ENCODE assay signal across 22 mouse cellular contexts in genomic region chr15:94544844-94545243, GRCm38 (mm10). TPM values are rescaled to one million over a fixed set of nuclear protein-coding genes. Genes with fewer than 3 reads are reported as not detected.
DNase-seq lines count a peak whose midpoint lies in the region; ATAC-seq and TF ChIP-seq lines count a peak whose summit lies in the region.
"Had no signal": no experiment of that assay in that cellular context is flagged by ENCODE, and none has a peak within 500 bp of the region (broad histone marks: within the 10 kb centered on the region; RNA-seq: fewer than 3 reads in every experiment).

No protein-coding gene starts in this region.

- ATAC-seq in liver, embryonic 15.5 days (ENCODE audit: insufficient read depth): no peak
- 0 out of 2 replicates have a peak, but pooled peaks have one; percentile 13 for ATAC-seq in monocyte, adult 5-6 weeks (replicated peaks; ENCODE audit: insufficient number of reproducible peaks, low FRiP score, low TSS enrichment, poor library complexity, severe bottlenecking)
- no peak for ATAC-seq in forebrain, embryonic 11.5 days (replicated peaks; ENCODE audit: low FRiP score)
- ATAC-seq: forebrain, embryonic 16.5 days; lung, postnatal 0 days; Patski had no signal

- peak overlapping the region; percentile 89 for H3K4me2 ChIP-seq in liver, embryonic 15.5 days
- H3K4me2 ChIP-seq in forebrain, embryonic 11.5 days (ENCODE audit: low read depth, low read length, severe bottlenecking): no peak overlapping the region

- 0 out of 2 replicates have a peak, but pooled peaks cover 6% of the 10 kb centered on the region for H3K36me3 ChIP-seq in liver, embryonic 15.5 days (replicated peaks)
- no peaks in the 10 kb centered on the region for H3K36me3 ChIP-seq in forebrain, embryonic 11.5 days (ENCODE audit: control insufficient read depth, insufficient read depth, low read length)
- H3K36me3 ChIP-seq: midbrain, embryonic 12.5 days had no signal

- H3K4me1 ChIP-seq in bone marrow macrophage, adult 2 months (ENCODE audit: control insufficient read depth, insufficient read depth, low read length): peaks cover 13% of the 10 kb centered on the region; the same call in 1 of the 2 replicates
- H3K4me1 ChIP-seq in liver, embryonic 15.5 days (replicated peaks): peaks cover 19% of the 10 kb centered on the region
- no peaks in the 10 kb centered on the region for H3K4me1 ChIP-seq in forebrain, embryonic 11.5 days (replicated peaks; ENCODE audit: control insufficient read depth, insufficient read depth, low read length)

- no peaks in the 10 kb centered on the region for H3K9me3 ChIP-seq in liver, embryonic 15.5 days (replicated peaks)
- H3K9me3 ChIP-seq in forebrain, embryonic 11.5 days (ENCODE audit: control insufficient read depth, low read length): no peaks in the 10 kb centered on the region
- H3K9me3 ChIP-seq: embryonic facial prominence, embryonic 13.5 days; limb, embryonic 15.5 days; midbrain, embryonic 12.5 days; neural tube, embryonic 15.5 days had no signal

- TF ChIP-seq CTCF in bone marrow macrophage, adult 2 months (IDR thresholded peaks at IDR 0.05; ENCODE audit: low read depth, low read length): no peak

- WGBS in liver, embryonic 15.5 days (ENCODE audit: insufficient replicate concordance): 64% methylated on average over 4 of the region's 4 CpGs
- WGBS in forebrain, embryonic 11.5 days: 86% methylated on average over 4 of the region's 4 CpGs

- H3K27ac ChIP-seq in bone marrow macrophage, adult 2 months (ENCODE audit: insufficient read depth, low read depth, low read length): peak overlapping the region; percentile 32
- no peak overlapping the region for H3K27ac ChIP-seq in liver, embryonic 15.5 days (replicated peaks)
- H3K27ac ChIP-seq in forebrain, embryonic 11.5 days (ENCODE audit: low read depth, low read length): no peak overlapping the region
- H3K27ac ChIP-seq: embryonic facial prominence, embryonic 13.5 days; hindbrain, embryonic 14.5 days; limb, embryonic 15.5 days; midbrain, embryonic 12.5 days; neural tube, embryonic 15.5 days had no signal

- H3K27me3 ChIP-seq in liver, embryonic 15.5 days: no peaks in the 10 kb centered on the region
- H3K27me3 ChIP-seq in forebrain, embryonic 11.5 days (ENCODE audit: control insufficient read depth, insufficient read depth, low read length): no peaks in the 10 kb centered on the region
- H3K27me3 ChIP-seq: embryonic facial prominence, embryonic 13.5 days; limb, embryonic 15.5 days; midbrain, embryonic 12.5 days; neural tube, embryonic 15.5 days; Patski had no signal

- no peak overlapping the region for H3K9ac ChIP-seq in liver, embryonic 15.5 days
- no peak overlapping the region for H3K9ac ChIP-seq in forebrain, embryonic 11.5 days (ENCODE audit: low read length)
- H3K9ac ChIP-seq: hindbrain, embryonic 14.5 days; limb, embryonic 15.5 days; midbrain, embryonic 12.5 days; neural tube, embryonic 15.5 days had no signal

- no peak for TF ChIP-seq POLR2A in bone marrow macrophage, adult 2 months (IDR thresholded peaks at IDR 0.05; ENCODE audit: borderline replicate concordance, low read depth, low read length)

- H3K4me3 ChIP-seq in bone marrow macrophage, adult 2 months (ENCODE audit: insufficient read depth, low read length): peak overlapping the region; percentile 85
- H3K4me3 ChIP-seq in liver, embryonic 15.5 days (replicated peaks): peak overlapping the region; percentile 82; the same call in 1 of the 2 replicates
- no peak overlapping the region for H3K4me3 ChIP-seq in forebrain, embryonic 11.5 days (ENCODE audit: low read depth, low read length)
- H3K4me3 ChIP-seq: midbrain, embryonic 12.5 days had no signal

- peak; percentile 3 for DNase-seq in lung, postnatal 25 days (ENCODE audit: low spot score)
- DNase-seq in lung, postnatal 14 days: no peak
- DNase-seq in neural tube, embryonic 10.5 days (ENCODE audit: extremely low spot score, low spot score): no peak
- DNase-seq in forebrain, embryonic 11.5 days (ENCODE audit: low spot score): no peak
- DNase-seq: adrenal gland, adult 8-10 months; B cell, adult 2 months; cerebellum, adult 11 months; cerebellum, postnatal 14 days; heart, postnatal 36 days; right cerebral cortex, postnatal 25 days; thymus, adult 2 months had no signal

RNA-seq across cellular contexts. Expression of gene Irak4, which starts 1.4 kb away (rescaled TPM):
- polyA plus RNA-seq in bone marrow macrophage, adult 2 months (2012; ENCODE audit: insufficient read depth, insufficient read length, missing spikeins): 45.1 and 46.4 TPM in 2 replicates
- polyA plus RNA-seq in liver, embryonic 15.5 days (2015; fragmentation: Nextera tagmentation; extraction: Ambion mirVana): 3.6 and 4.2 TPM in 2 replicates
- 43.1 to 59.1 TPM (median 44.0 TPM) in 3 replicates for total RNA-seq in monocyte, adult 5-6 weeks (2017)
- 2.9 and 3.8 TPM in 2 replicates for polyA plus RNA-seq in forebrain, embryonic 11.5 days (2014; fragmentation: Nextera tagmentation; extraction: Ambion mirVana)

RNA-seq across cellular contexts. Expression of gene Pus7l, which starts 1.5 kb away (rescaled TPM):
- polyA plus RNA-seq in bone marrow macrophage, adult 2 months (2012; ENCODE audit: insufficient read depth, insufficient read length, missing spikeins): 2.1 and 3.2 TPM in 2 replicates
- polyA plus RNA-seq in liver, embryonic 15.5 days (2015; fragmentation: Nextera tagmentation; extraction: Ambion mirVana): 2.3 and 2.6 TPM in 2 replicates
- 3.9 to 6.4 TPM (median 4.0 TPM) in 3 replicates for total RNA-seq in monocyte, adult 5-6 weeks (2017)
- polyA plus RNA-seq in forebrain, embryonic 11.5 days (2014; fragmentation: Nextera tagmentation; extraction: Ambion mirVana): 9.4 and 9.7 TPM in 2 replicates

RNA-seq across cellular contexts. Expression of gene Twf1, which starts 44.8 kb away (rescaled TPM):
- 109 and 114 TPM in 2 replicates for polyA plus RNA-seq in bone marrow macrophage, adult 2 months (2012; ENCODE audit: insufficient read depth, insufficient read length, missing spikeins)
- 25.5 and 26.0 TPM in 2 replicates for polyA plus RNA-seq in liver, embryonic 15.5 days (2015; fragmentation: Nextera tagmentation; extraction: Ambion mirVana)
- 37.0 to 54.7 TPM (median 51.2 TPM) in 3 replicates for total RNA-seq in monocyte, adult 5-6 weeks (2017)
- 101 and 108 TPM in 2 replicates for polyA plus RNA-seq in forebrain, embryonic 11.5 days (2014; fragmentation: Nextera tagmentation; extraction: Ambion mirVana)
